Mouse (Mus musculus): ENCODE measurements around the gene Inpp5e.

DNA sequence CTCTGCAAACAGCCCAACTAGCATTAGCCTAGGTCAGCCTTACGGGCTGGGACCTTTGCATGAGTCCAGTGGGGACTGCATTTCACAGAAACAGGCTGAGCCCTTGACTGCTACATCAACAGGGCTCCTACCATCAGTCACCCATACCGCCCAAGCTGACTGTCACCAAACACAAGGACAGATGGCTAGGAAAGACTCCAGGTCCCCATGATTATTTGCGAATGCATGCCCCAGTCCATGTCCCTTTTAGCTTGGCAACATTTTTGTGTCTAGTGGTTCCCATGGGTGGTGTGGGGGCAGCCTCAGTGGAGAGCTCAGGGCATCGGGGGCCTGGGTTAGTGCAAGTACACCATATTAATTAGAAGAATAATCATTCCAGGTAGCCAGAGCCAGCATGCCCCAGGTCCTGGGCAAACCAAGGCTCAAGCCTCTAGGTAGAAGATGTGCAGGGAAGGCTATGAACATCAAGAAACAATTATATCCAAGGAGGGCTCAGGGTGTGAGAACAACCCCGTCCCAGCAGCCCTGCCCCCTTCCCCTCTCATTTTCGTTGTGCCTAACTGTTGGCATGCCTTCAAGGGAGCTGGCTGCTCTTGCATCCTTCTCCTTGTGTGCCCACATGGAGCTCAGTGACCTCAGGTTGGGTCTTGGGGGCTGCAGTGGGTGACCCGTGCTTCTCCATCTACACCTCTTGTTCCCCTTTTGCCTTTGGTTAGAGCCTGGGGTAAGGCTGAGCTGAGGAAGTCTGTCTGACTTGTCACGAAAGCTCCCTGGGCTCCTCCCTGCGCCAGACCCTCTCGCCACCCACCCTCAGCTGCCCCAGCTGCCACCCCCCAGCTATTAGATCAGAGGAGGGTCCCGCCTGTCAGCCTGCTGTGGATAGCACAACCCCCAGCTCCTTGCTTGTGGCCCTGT, 55.7 kb downstream of the Inpp5e start:
- TF ChIP-seq CTCF (IDR thresholded peaks at IDR 0.05; ENCODE audit: low read depth, low read length) (no peak), TAL1 (conservative IDR thresholded peaks at IDR 0.05; ENCODE audit: low read depth, low read length) (no peak)
